Mouse (Mus musculus) macrophage (primary cell): ENCODE results near the gene Bicral. TPM values are rescaled to one million over a fixed set of nuclear protein-coding genes. Genes with fewer than 3 reads are reported as not detected.

Source experiments
- H3K27ac ChIP-seq: fragments of 350-480 bp; formaldehyde crosslinking; 2 replicates; pipeline ENCODE4 v1.9.0; 2021
- H3K36me3 ChIP-seq: fragments of 350-480 bp; formaldehyde crosslinking; 2 replicates; pipeline ENCODE4 v1.9.0; 2021; ENCODE audit errors: inconsistent target
- H3K4me3 ChIP-seq: fragments of 350-480 bp; formaldehyde crosslinking; 2 replicates; pipeline ENCODE4 v1.9.0; 2021; ENCODE audit errors: inconsistent target
- H3K79me2 ChIP-seq: fragments of 350-480 bp; formaldehyde crosslinking; 2 replicates; pipeline ENCODE4 v1.9.0; 2021; ENCODE audit errors: inconsistent target
- WGBS: methylation state at CpG from one replicate; pipeline ENCODE4 v1.1.7; 2026; ENCODE audit warnings: inconsistent platforms; ENCODE audit not compliant: missing documents; 5-methylcytosine and 5-hydroxymethylcytosine counted together
- polyA plus RNA-seq: library from polyadenylated mRNA; stranded (reverse); fragments of 250-400 nt; gene quantifications from 3 replicates; pipeline ENCODE4 v1.2.4, GENCODE M21; 2018; ENCODE audit warnings: inconsistent platforms

Gene Bicral
- polyA plus RNA-seq, 1 experiment from 2014 or later: 9.3 TPM

GRCm38 (mm10) chr17:46884766-46885165, 26.5 kb upstream of the Bicral start:
- Histone ChIP-seq H3K4me3 (no peak overlapping the region), H3K36me3 (no peaks in the 10 kb centered on the region), H3K27ac (no peak overlapping the region), H3K79me2 (no peaks in the 10 kb centered on the region)
- WGBS: 97% methylated on average over 6 of the region's 6 CpGs

- WGBS: 93% methylated on average over 9 of the region's 9 CpGs
- Histone ChIP-seq H3K79me2 (no peaks in the 10 kb centered on the region), H3K4me3 (no peak overlapping the region), H3K36me3 (no peaks in the 10 kb centered on the region), H3K27ac (no peak overlapping the region)
These were observed 24.8 kb upstream of the Bicral start for GRCm38 (mm10) chr17:46883107-46883506.

DNA sequence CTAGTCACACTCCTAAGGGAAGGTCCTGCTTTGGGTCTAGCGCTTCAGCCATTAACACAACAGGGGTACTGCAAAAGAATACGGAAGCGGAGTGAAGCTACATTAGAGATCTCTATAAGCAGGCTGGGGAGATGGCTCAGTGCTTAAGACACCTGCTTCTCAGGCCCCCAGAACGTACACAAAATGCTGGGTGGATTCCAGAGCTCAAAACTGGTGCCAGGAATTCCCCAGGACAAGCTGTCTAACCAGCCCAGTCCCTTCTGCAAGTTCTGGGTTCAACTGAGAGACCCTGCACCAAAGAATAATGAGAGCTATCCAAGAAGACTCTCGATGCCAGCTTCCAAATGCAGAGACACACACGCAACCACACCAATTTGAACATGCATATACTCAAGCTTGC, 23.4 kb upstream of the Bicral start:
- 96% methylated on average over 6 of the region's 6 CpGs for WGBS
- Histone ChIP-seq H3K27ac (no peak overlapping the region), H3K4me3 (no peak overlapping the region), H3K36me3 (no peaks in the 10 kb centered on the region), H3K79me2 (no peaks in the 10 kb centered on the region)

GRCm38 (mm10) chr17:46880322-46880721, 22.0 kb upstream of the Bicral start:
- H3K4me3 ChIP-seq: no peak overlapping the region
- WGBS: 79% methylated on average over 2 of the region's 2 CpGs

DNA sequence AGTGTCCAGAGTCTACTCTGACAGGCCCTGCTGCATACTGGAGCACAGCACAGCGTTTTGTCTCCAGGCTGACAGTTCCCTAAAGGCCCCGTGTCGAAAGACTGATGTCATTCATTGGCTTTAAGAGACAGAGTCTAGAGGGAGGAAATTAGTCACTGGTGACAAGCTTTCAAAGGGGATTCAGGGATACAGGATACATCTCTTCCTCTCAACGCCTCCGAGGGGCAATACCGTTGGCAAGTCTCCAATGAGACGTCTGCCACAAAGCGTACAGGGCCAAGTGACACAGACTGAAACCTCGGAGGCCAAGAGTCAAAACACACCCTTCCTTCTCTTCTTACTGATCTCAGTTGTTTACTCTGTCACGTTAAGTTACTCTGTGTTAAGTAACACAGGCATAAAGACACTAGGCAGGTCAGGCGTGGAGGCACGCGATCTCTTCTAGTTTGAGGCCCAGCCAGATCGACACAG, 21.6 kb upstream of the Bicral start:
- no peak overlapping the region for H3K4me3 ChIP-seq
- 24% methylated on average over 14 of the region's 14 CpGs for WGBS
- H3K79me2 ChIP-seq: no peaks in the 10 kb centered on the region
- no peaks in the 10 kb centered on the region for H3K36me3 ChIP-seq
- H3K27ac ChIP-seq: peak overlapping the region; percentile 62

More at GRCm38 (mm10) chr17:46880322-46880721, 22.0 kb upstream of the Bicral start:
- no peaks in the 10 kb centered on the region for H3K79me2 ChIP-seq
- H3K27ac ChIP-seq: peak overlapping the region; percentile 62
- H3K36me3 ChIP-seq: no peaks in the 10 kb centered on the region

- no peaks in the 10 kb centered on the region for H3K79me2 ChIP-seq
- 86% methylated on average over 5 of the region's 5 CpGs for WGBS
- H3K4me3 ChIP-seq: no peak overlapping the region
- no peak overlapping the region for H3K27ac ChIP-seq
- no peaks in the 10 kb centered on the region for H3K36me3 ChIP-seq
These were observed 18.8 kb upstream of the Bicral start for GRCm38 (mm10) chr17:46877061-46877460.

DNA sequence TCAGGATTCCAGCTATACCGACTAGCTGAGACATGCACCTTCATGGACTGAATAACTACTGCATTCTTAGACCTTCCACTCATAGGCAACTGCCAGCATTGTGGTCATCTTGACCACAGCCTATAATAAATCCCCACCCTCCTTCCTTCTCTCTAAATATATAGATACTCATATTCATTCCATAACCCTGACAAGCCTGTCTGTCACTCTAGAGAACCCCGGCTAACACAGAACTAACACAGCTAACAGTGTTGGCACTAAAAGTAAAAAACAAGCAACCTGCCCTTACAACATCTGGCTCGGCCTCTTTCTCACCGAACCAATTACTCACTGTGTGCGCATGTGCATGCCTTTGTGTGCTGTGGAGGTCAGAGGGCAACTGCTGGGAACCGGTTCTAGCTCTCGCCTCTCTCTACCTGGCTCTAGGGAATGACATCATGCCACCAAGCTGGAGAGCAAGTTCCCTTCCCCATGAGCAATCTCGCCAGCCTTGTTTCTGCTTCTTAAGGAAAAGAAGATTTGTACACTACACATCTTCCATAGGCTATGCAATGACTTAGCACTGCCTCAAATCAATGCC, 18.2 kb upstream of the Bicral start:
- WGBS: 87% methylated on average over 8 of the region's 8 CpGs
- H3K4me3 ChIP-seq: no peak overlapping the region
- H3K79me2 ChIP-seq: no peaks in the 10 kb centered on the region
- no peak overlapping the region for H3K27ac ChIP-seq
- H3K36me3 ChIP-seq: no peaks in the 10 kb centered on the region

- no peaks in the 10 kb centered on the region for H3K36me3 ChIP-seq
- H3K79me2 ChIP-seq: no peaks in the 10 kb centered on the region
- no peak overlapping the region for H3K27ac ChIP-seq
- no peak overlapping the region for H3K4me3 ChIP-seq
- WGBS: 89% methylated on average over 3 of the region's 3 CpGs
These were observed 17.3 kb upstream of the Bicral start for GRCm38 (mm10) chr17:46875626-46876025.

GRCm38 (mm10) chr17:46874133-46874532, 15.9 kb upstream of the Bicral start:
- WGBS: 16% methylated on average over 10 of the region's 10 CpGs
- H3K27ac ChIP-seq: 0 out of 2 replicates have a peak overlapping the region, but pooled peaks have one; percentile 12
- no peak overlapping the region for H3K4me3 ChIP-seq
- H3K79me2 ChIP-seq: no peaks in the 10 kb centered on the region
- no peaks in the 10 kb centered on the region for H3K36me3 ChIP-seq

GRCm38 (mm10) chr17:46872806-46873205, 14.5 kb upstream of the Bicral start:
- Histone ChIP-seq H3K4me3 (no peak overlapping the region), H3K27ac (no peak overlapping the region), H3K36me3 (no peaks in the 10 kb centered on the region), H3K79me2 (no peaks in the 10 kb centered on the region)
- 100% methylated on average over 7 of the region's 7 CpGs for WGBS

- H3K27ac ChIP-seq: no peak overlapping the region
- H3K36me3 ChIP-seq: no peaks in the 10 kb centered on the region
- no peak overlapping the region for H3K4me3 ChIP-seq
- WGBS: 8% methylated on average over 1 of the region's 1 CpGs
- no peaks in the 10 kb centered on the region for H3K79me2 ChIP-seq
These were observed 12.6 kb upstream of the Bicral start for GRCm38 (mm10) chr17:46870913-46871312.

GRCm38 (mm10) chr17:46870204-46870798, 12.0 kb upstream of the Bicral start:
- H3K4me3 ChIP-seq: no peak overlapping the region
- H3K36me3 ChIP-seq: no peaks in the 10 kb centered on the region
- H3K27ac ChIP-seq: no peak overlapping the region
- H3K79me2 ChIP-seq: no peaks in the 10 kb centered on the region
- WGBS: 65% methylated on average over 5 of the region's 5 CpGs

DNA sequence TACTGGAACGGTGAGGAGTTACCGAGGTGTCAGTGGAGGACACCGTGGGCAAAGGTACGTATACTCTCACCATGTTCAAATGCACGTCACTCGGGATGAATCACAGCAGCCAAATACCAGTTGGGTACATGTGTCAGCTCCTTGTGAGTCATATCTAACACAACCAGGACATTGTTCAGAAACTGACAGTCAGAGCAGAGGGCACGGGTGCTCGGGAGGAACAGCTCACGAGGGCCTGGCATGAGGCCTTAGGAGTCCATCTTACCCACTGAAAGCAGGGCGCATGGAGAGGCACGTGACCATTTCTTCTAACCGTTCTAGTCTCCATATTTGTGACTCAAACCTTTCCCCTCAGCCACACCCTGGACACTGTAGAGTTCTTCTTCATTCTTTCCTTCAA, 8.6 kb upstream of the Bicral start:
- H3K36me3 ChIP-seq: no peaks in the 10 kb centered on the region
- H3K79me2 ChIP-seq: no peaks in the 10 kb centered on the region
- peak overlapping the region; percentile 19; the same call in 1 of the 2 replicates for H3K27ac ChIP-seq
- 79% methylated on average over 12 of the region's 12 CpGs for WGBS
- H3K4me3 ChIP-seq: no peak overlapping the region

GRCm38 (mm10) chr17:46864566-46865195, 6.4 kb upstream of the Bicral start:
- WGBS: 91% methylated on average over 7 of the region's 7 CpGs
- Histone ChIP-seq H3K79me2 (no peaks in the 10 kb centered on the region), H3K27ac (no peak overlapping the region), H3K36me3 (no peaks in the 10 kb centered on the region), H3K4me3 (no peak overlapping the region)

- Histone ChIP-seq H3K4me3 (no peak overlapping the region), H3K79me2 (peaks cover 14% of the 10 kb centered on the region), H3K36me3 (no peaks in the 10 kb centered on the region), H3K27ac (no peak overlapping the region)
- 100% methylated on average over 4 of the region's 4 CpGs for WGBS
These were observed 1.8 kb upstream of the Bicral start for GRCm38 (mm10) chr17:46860120-46860519.
